Comparison of ENCODE assay signal across 9 mouse cellular contexts in genomic region chrX:7680864-7681263, GRCm38 (mm10). TPM values are rescaled to one million over a fixed set of nuclear protein-coding genes. Genes with fewer than 3 reads are reported as not detected.
DNase-seq lines count a peak whose midpoint lies in the region; ATAC-seq and TF ChIP-seq lines count a peak whose summit lies in the region.
"Had no signal": no experiment of that assay in that cellular context is flagged by ENCODE, and none has a peak within 500 bp of the region (broad histone marks: within the 10 kb centered on the region; RNA-seq: fewer than 3 reads in every experiment).

Magix (minus strand) TSS chrX:7681251.

- 0 out of 4 replicates have a peak, but pooled peaks cover 0 to 2% of the 10 kb centered on the region in 2 experiments for H3K4me1 ChIP-seq in ES-E14 (ENCODE audit: control insufficient read depth in 2 of 2, insufficient read depth in 2 of 2, low read length in 2 of 2, poor library complexity in 1 of 2)
- H3K4me1 ChIP-seq in embryonic facial prominence, embryonic 10.5 days, result no peaks in the 10 kb centered on the region
- no peaks in the 10 kb centered on the region for H3K4me1 ChIP-seq in neural tube, embryonic 14.5 days (ENCODE audit: control insufficient read depth, insufficient read depth, low read length)

- intact Hi-C loops in heart, postnatal 10 days (cut with DNase I), result no loop called here

- no peaks in the 10 kb centered on the region for H3K36me3 ChIP-seq in ES-E14 (ENCODE audit: control insufficient read depth, insufficient read depth, low read length, poor library complexity, severe bottlenecking)
- no peaks in the 10 kb centered on the region for H3K36me3 ChIP-seq in embryonic facial prominence, embryonic 10.5 days (replicated peaks)
- H3K36me3 ChIP-seq in neural tube, embryonic 14.5 days (ENCODE audit: control insufficient read depth, insufficient read depth, low read length), result no peaks in the 10 kb centered on the region

- in situ Hi-C loops in ES-E14 (cut with MboI; ENCODE audit: low sequenced_read_pairs in 2 of 2, unreplicated experiment in 2 of 2), result loop anchor here in 1 of 2 experiments (25.0 kb wide), 1 partner anchor 219 kb away; no protein-coding TSS in a partner anchor

- no peak for DNase-seq in ES-E14 (ENCODE audit: low read depth, low spot score)
- no peak for DNase-seq in embryonic facial prominence, embryonic 10.5 days (ENCODE audit: low spot score)
- peak in 1 of 2 experiments; percentile 45 for DNase-seq in heart, postnatal 10 days
- peak; percentile 76 to 81 for DNase-seq in kidney, postnatal 36 days
- no peak for DNase-seq in thymus, postnatal 36 days
- no peak for DNase-seq in adrenal gland, postnatal 25 days

- no peak for ATAC-seq in neural tube, embryonic 14.5 days (ENCODE audit: low read depth)
- no peak for ATAC-seq in activated CD4-positive, CD25-positive, alpha-beta regulatory T cell, adult 4 months

- H3K9ac ChIP-seq in ES-E14 (ENCODE audit: insufficient read depth, low read depth, low read length, poor library complexity, severe bottlenecking), result peak within 1 kb of the TSS; percentile 63; the same call in 1 of the 2 replicates
- H3K9ac ChIP-seq in neural tube, embryonic 14.5 days (replicated peaks; ENCODE audit: low read depth, low read length), result no peak within 1 kb of the TSS

- 60% methylated on average over 14 of the region's 14 CpGs for WGBS in embryonic facial prominence, embryonic 10.5 days
- WGBS in neural tube, embryonic 14.5 days, result 76% methylated on average over 13 of the region's 14 CpGs

- peak within 1 kb of the TSS; percentile 42 to 53 for H3K4me3 ChIP-seq in ES-E14 (ENCODE audit: insufficient read depth in 1 of 2, low read depth in 1 of 2, low read length in 2 of 2, poor library complexity in 1 of 2, severe bottlenecking in 1 of 2)
- peak within 1 kb of the TSS; percentile 50 for H3K4me3 ChIP-seq in embryonic facial prominence, embryonic 10.5 days
- no peak within 1 kb of the TSS for H3K4me3 ChIP-seq in neural tube, embryonic 14.5 days (ENCODE audit: low read depth, low read length)

- H3K27ac ChIP-seq in ES-E14 (ENCODE audit: insufficient read depth, low read depth, low read length, poor library complexity, severe bottlenecking), result no peak within 1 kb of the TSS
- no peak within 1 kb of the TSS for H3K27ac ChIP-seq in embryonic facial prominence, embryonic 10.5 days (replicated peaks)
- H3K27ac ChIP-seq in neural tube, embryonic 14.5 days (ENCODE audit: low read depth, low read length), result no peak within 1 kb of the TSS

- H3K4me2 ChIP-seq in neural tube, embryonic 14.5 days (ENCODE audit: low read depth, low read length), result peak within 1 kb of the TSS; percentile 32

- peaks cover 9% of the 10 kb centered on the region; the same call in 1 of the 2 replicates for H3K27me3 ChIP-seq in embryonic facial prominence, embryonic 10.5 days (replicated peaks; ENCODE audit: low read depth, poor library complexity, severe bottlenecking)
- H3K27me3 ChIP-seq in neural tube, embryonic 14.5 days (ENCODE audit: control insufficient read depth, insufficient read depth, low read length), result no peaks in the 10 kb centered on the region

- H3K9me3 ChIP-seq in ES-E14 (ENCODE audit: control insufficient read depth, insufficient read depth, low read depth, low read length), result no peaks in the 10 kb centered on the region
- no peaks in the 10 kb centered on the region for H3K9me3 ChIP-seq in embryonic facial prominence, embryonic 10.5 days
- H3K9me3 ChIP-seq in neural tube, embryonic 14.5 days (ENCODE audit: control insufficient read depth, low read length), result no peaks in the 10 kb centered on the region

TF ChIP-seq in ES-E14, 5 proteins besides CTCF, POLR2A, EP300 and RAD21:
- no peak for TF ChIP-seq HCFC1 (IDR thresholded peaks at IDR 0.05; ENCODE audit: borderline replicate concordance, insufficient read depth, low read length)
- no peak for TF ChIP-seq CHD2 (IDR thresholded peaks at IDR 0.05; ENCODE audit: low read depth, low read length)
- TF ChIP-seq MAFK (IDR thresholded peaks at IDR 0.05; ENCODE audit: insufficient read depth, low read depth, low read length), result no peak
- TF ChIP-seq ZC3H11A (IDR thresholded peaks at IDR 0.05; ENCODE audit: borderline replicate concordance, low read depth, low read length), result no peak
- no peak for TF ChIP-seq ZNF384 (IDR thresholded peaks at IDR 0.05; ENCODE audit: low read depth, low read length)

RNA-seq across cellular contexts. Expression of gene Magix, which starts in this region (rescaled TPM):
- total RNA-seq in ES-E14 (2012; rRNA removed), result 0.11 and 0.36 TPM in 2 replicates
- polyA plus RNA-seq in embryonic facial prominence, embryonic 10.5 days (2016; fragmentation: Nextera tagmentation; extraction: Ambion mirVana), result 0.09 TPM in 1 of 2 replicates, not detected in the other
- total RNA-seq in heart, postnatal 10 days (2021), result 10 to 100 TPM; 10.8 to 13.9 TPM
- 0.20 TPM in 1 of 2 replicates, not detected in the other for polyA plus RNA-seq in neural tube, embryonic 14.5 days (2014; fragmentation: Nextera tagmentation; extraction: Ambion mirVana)
- not detected for polyA plus RNA-seq in activated CD4-positive, CD25-positive, alpha-beta regulatory T cell, adult 4 months (2017; shearing (Covaris generic))
- 0.52 and 0.86 TPM in 2 replicates for total RNA-seq in adrenal gland, postnatal 25 days (2021)
- total RNA-seq: neutrophil, adult 5-6 weeks had no signal

Comparison
In these comparisons a context has a peak if more than half of its experiments do, and no peak if none do; other contexts are left out.
1. DNase-seq: peak in kidney, postnatal 36 days (2 of 2); none in ES-E14 (single experiment), embryonic facial prominence, embryonic 10.5 days (single experiment), thymus, postnatal 36 days (0 of 2) and adrenal gland, postnatal 25 days (single experiment).